Mouse (Mus musculus): ENCODE results near the gene A030005L19Rik. TPM values are rescaled to one million over a fixed set of nuclear protein-coding genes. Genes with fewer than 3 reads are reported as not detected.

A030005L19Rik gene
- total RNA-seq, 4 experiments from 2014 or later = 0.70 to 1.6 TPM; not detected in 2

Other genes with a start within 250 kb of the A030005L19Rik start
- gene Mff, start 188.4 kb upstream of the A030005L19Rik start, total RNA-seq (2022) = 100 to 1,000 TPM; 236 to 287 (median 263) TPM
- gene Tm4sf20, start 144.9 kb upstream of the A030005L19Rik start, total RNA-seq (2022) = not detected
- not detected for gene Gm47791, start 142.1 kb upstream of the A030005L19Rik start, total RNA-seq (2022)
- 10 to 100 TPM; 61.6 to 70.6 (median 67.7) TPM for gene Agfg1, start 73.8 kb upstream of the A030005L19Rik start, total RNA-seq (2022)
- gene A030014E15Rik, start 11.6 kb downstream of the A030005L19Rik start, total RNA-seq (2022) = not detected
- gene Gm6217, start 18.1 kb downstream of the A030005L19Rik start, total RNA-seq (2022) = not detected
- gene A030003K21Rik, start 30.1 kb downstream of the A030005L19Rik start, total RNA-seq (2022) = not detected
- not detected for gene Gm7544, start 42.7 kb downstream of the A030005L19Rik start, total RNA-seq (2022)
- not detected for gene Gm47955, start 47.0 kb downstream of the A030005L19Rik start, total RNA-seq (2022)
- gene Gm47959, start 87.2 kb downstream of the A030005L19Rik start, total RNA-seq (2022) = not detected
- 1 to 10 TPM; 1.4 to 2.3 (median 1.6) TPM for gene Slc19a3, start 125.1 kb downstream of the A030005L19Rik start, total RNA-seq (2022)
- gene Krtap28-10, start 129.2 kb downstream of the A030005L19Rik start, total RNA-seq (2022) = not detected
- not detected for gene Gm47969, start 131.6 kb downstream of the A030005L19Rik start, total RNA-seq (2022)
- gene A030005K14Rik, start 146.1 kb downstream of the A030005L19Rik start, total RNA-seq (2022) = not detected
- under 1 TPM in 1 of 4 experiments, not detected in 3; 0.33 TPM for gene Krtap28-13, start 147.6 kb downstream of the A030005L19Rik start, total RNA-seq (2022)
- not detected for gene Ccl20, start 203.4 kb downstream of the A030005L19Rik start, total RNA-seq (2022)
- gene Daw1, start 246.4 kb downstream of the A030005L19Rik start, total RNA-seq (2022) = 1 to 10 TPM in 2 of 4 experiments, under 1 TPM in 2; 0.66 to 1.6 (median 1.1) TPM